Mouse (Mus musculus) frontal cortex, postnatal 25 days (tissue): Measurements from ENCODE around the gene Cdc42ep5.

Source experiments
- DNase-seq, 2 experiments: peaks; one replicate each; pipeline ENCODE4 v3.0.0; 2022; ENCODE audit warnings: low spot score in 2 of 2

The Cdc42ep5 gene

GRCm38 (mm10) chr7:4126992-4127785, 37.5 kb downstream of the Cdc42ep5 start:
- no peak for DNase-seq

GRCm38 (mm10) chr7:4125306-4125705, 39.4 kb downstream of the Cdc42ep5 start:
- no peak for DNase-seq

- DNase-seq: no peak
Measured at GRCm38 (mm10) chr7:4124856-4125255, 39.8 kb downstream of the Cdc42ep5 start.

GRCm38 (mm10) chr7:4124315-4124759, 40.3 kb downstream of the Cdc42ep5 start:
- DNase-seq: peak; percentile 63 to 77

- peak in 1 of 2 experiments; percentile 72 for DNase-seq
Measured at GRCm38 (mm10) chr7:4123732-4124131, 40.9 kb downstream of the Cdc42ep5 start.

GRCm38 (mm10) chr7:4122783-4123182, 41.9 kb downstream of the Cdc42ep5 start:
- DNase-seq: no peak

- no peak for DNase-seq
Measured at GRCm38 (mm10) chr7:4122076-4122768, 42.4 kb downstream of the Cdc42ep5 start.

GRCm38 (mm10) chr7:4119976-4120921, 44.4 kb downstream of the Cdc42ep5 start:
- DNase-seq: no peak

- peak; percentile 56 to 74 for DNase-seq
Measured at GRCm38 (mm10) chr7:4119344-4119902, 45.2 kb downstream of the Cdc42ep5 start, which contains the start of gene Ttyh1. Ttyh1 (plus strand) TSS chr7:4119408.

GRCm38 (mm10) chr7:4117050-4117814, 47.4 kb downstream of the Cdc42ep5 start:
- DNase-seq: peak in 1 of 2 experiments; percentile 13

GRCm38 (mm10) chr7:4111766-4112165, 52.9 kb downstream of the Cdc42ep5 start:
- DNase-seq: no peak

GRCm38 (mm10) chr7:4103411-4103810, 61.2 kb downstream of the Cdc42ep5 start:
- DNase-seq: no peak
